Mouse (Mus musculus) midbrain, embryonic 16.5 days (tissue): Measurements from ENCODE around the gene Ccdc170. TPM values are rescaled to one million over a fixed set of nuclear protein-coding genes. Genes with fewer than 3 reads are reported as not detected.

ENCODE experiments used
- ATAC-seq: fragments of 200-750 bp; cut with Nextera tagmentation; 2 replicates; pipeline ENCODE4 v1.8.0; 2017; ENCODE audit warnings: moderate TSS enrichment
- H3K27ac ChIP-seq: fragments of 300-500 bp; sonication (generic); 2 replicates; pipeline ENCODE4 v1.5.1; 2014; ENCODE audit warnings: mild to moderate bottlenecking, low read length, mixed read lengths
- H3K27me3 ChIP-seq: fragments of 300-500 bp; sonication (generic); 2 replicates; pipeline ENCODE4 v1.6.1; 2014; ENCODE audit warnings: low read depth, low read length, mixed read lengths; ENCODE audit not compliant: control insufficient read depth, insufficient read depth
- H3K36me3 ChIP-seq: fragments of 300-500 bp; sonication (generic); 2 replicates; pipeline ENCODE4 v1.6.1; 2014; ENCODE audit warnings: mild to moderate bottlenecking, low read length, moderate library complexity, mixed read lengths; ENCODE audit not compliant: control insufficient read depth, insufficient read depth
- H3K4me1 ChIP-seq: fragments of 300-500 bp; sonication (generic); 2 replicates; pipeline ENCODE4 v1.6.1; 2014; ENCODE audit warnings: mild to moderate bottlenecking, low read length, mixed read lengths; ENCODE audit not compliant: control insufficient read depth, insufficient read depth
- H3K4me2 ChIP-seq: fragments of 300-500 bp; sonication (generic); 2 replicates; pipeline ENCODE4 v1.6.1; 2014; ENCODE audit warnings: mild to moderate bottlenecking, low read length, mixed read lengths
- H3K4me3 ChIP-seq: fragments of 300-500 bp; sonication (generic); 2 replicates; pipeline ENCODE4 v1.5.1; 2014; ENCODE audit warnings: low read depth, mild to moderate bottlenecking, low read length, moderate library complexity, mixed read lengths
- H3K9ac ChIP-seq: fragments of 300-500 bp; sonication (generic); 2 replicates; pipeline ENCODE4 v1.6.1; 2014; ENCODE audit warnings: low read depth, low read length, mixed read lengths
- H3K9me3 ChIP-seq: fragments of 300-500 bp; sonication (generic); replicated peaks from 2 replicates; pipeline ENCODE4 v1.6.1; 2014; ENCODE audit warnings: mild to moderate bottlenecking, low read length, mixed read lengths; ENCODE audit not compliant: control insufficient read depth, poor library complexity, severe bottlenecking
- WGBS: fragments of 180-500 bp; shearing (Covaris S2); extraction: QIAGEN DNeasy Blood & Tissue Kit; methylation state at CpG from one replicate; pipeline ENCODE4 v1.1.7; 2014; 5-methylcytosine and 5-hydroxymethylcytosine counted together
- polyA plus RNA-seq: library from polyadenylated mRNA; unstranded; fragments of >200 nt; fragmentation: Nextera tagmentation; extraction: Ambion mirVana; gene quantifications from 2 replicates; pipeline ENCODE4 v1.2.1, GENCODE M21; 2015

Ccdc170 gene
- polyA plus RNA-seq, 1 experiment from 2014 or later, result 0.54 TPM

DNA sequence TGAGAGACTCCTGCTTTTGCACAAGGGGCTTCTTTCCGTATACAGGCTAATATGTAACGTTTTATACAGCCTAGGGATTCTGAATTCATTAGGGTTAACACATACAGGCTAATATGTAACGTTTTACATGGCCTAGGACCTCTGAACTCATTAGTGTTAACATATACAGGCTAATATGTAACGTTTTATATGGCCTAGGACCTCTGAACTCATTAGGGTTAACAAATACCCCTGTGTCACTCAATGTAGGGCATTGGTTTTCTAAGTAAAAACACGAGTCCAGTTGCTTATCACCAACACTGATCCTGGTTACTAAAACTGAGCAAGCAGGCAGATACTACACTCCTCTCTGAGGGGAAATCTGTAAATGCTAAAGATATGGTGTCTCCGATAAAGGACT is 49.6 kb downstream of the Ccdc170 start:
- no peak overlapping the region for H3K27ac ChIP-seq
- H3K36me3 ChIP-seq, result no peaks in the 10 kb centered on the region
- H3K4me2 ChIP-seq, result no peak overlapping the region
- no peaks in the 10 kb centered on the region for H3K9me3 ChIP-seq
- 72% methylated on average over 6 of the region's 6 CpGs for WGBS
- H3K4me1 ChIP-seq, result no peaks in the 10 kb centered on the region
- H3K4me3 ChIP-seq, result no peak overlapping the region
- no peaks in the 10 kb centered on the region for H3K27me3 ChIP-seq
- H3K9ac ChIP-seq, result no peak overlapping the region
- ATAC-seq, result no peak

DNA sequence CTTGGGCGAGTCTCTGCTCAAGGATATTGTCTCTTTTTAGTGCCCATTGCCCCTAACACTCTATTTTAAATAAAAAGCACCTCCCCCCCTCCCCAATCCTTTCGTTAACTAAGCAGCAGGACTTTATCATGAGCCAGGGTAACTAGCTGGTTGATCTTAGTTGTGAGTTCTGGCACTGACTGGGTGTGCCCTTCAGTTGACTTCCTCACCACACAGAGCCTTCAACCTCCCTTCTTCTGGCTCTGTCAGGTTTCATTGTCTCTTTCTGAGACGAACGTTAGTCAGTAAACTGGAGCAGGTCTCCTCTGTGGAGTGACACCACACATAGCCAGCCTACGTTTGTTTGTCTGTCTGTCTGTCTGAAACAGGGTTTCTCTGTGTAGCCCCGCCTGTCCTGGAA is 50.4 kb downstream of the Ccdc170 start:
- H3K27me3 ChIP-seq, result no peaks in the 10 kb centered on the region
- no peaks in the 10 kb centered on the region for H3K4me1 ChIP-seq
- no peak overlapping the region for H3K4me3 ChIP-seq
- H3K9me3 ChIP-seq, result no peaks in the 10 kb centered on the region
- H3K36me3 ChIP-seq, result no peaks in the 10 kb centered on the region
- H3K4me2 ChIP-seq, result no peak overlapping the region
- no peak overlapping the region for H3K27ac ChIP-seq
- no peak overlapping the region for H3K9ac ChIP-seq
- no peak for ATAC-seq
- WGBS, result 79% methylated on average over 6 of the region's 6 CpGs

DNA sequence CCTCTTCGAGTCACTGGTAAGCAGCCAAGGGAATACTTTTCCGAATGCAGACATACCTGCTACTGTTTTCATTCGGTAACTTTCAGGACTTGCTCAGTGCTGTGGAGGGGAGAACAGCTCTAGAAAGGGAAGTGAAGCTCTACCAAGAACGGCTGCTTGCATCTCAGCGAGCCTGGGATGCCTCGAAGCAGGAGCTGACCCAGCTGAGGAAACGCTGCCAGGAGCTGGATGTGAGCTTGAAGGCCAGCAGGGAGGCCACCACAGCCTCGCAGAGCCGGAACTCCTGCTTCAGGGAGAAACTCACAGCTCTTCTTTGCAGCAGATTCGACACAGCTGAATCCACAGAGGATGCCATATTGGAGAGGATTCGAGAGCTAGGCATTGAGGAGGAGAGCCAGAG is 51.6 kb downstream of the Ccdc170 start:
- H3K36me3 ChIP-seq, result no peaks in the 10 kb centered on the region
- H3K4me3 ChIP-seq, result no peak overlapping the region
- H3K27ac ChIP-seq, result no peak overlapping the region
- no peaks in the 10 kb centered on the region for H3K4me1 ChIP-seq
- no peak overlapping the region for H3K9ac ChIP-seq
- WGBS, result 79% methylated on average over 11 of the region's 11 CpGs
- H3K4me2 ChIP-seq, result no peak overlapping the region
- H3K27me3 ChIP-seq, result no peaks in the 10 kb centered on the region
- ATAC-seq, result no peak
- no peaks in the 10 kb centered on the region for H3K9me3 ChIP-seq

DNA sequence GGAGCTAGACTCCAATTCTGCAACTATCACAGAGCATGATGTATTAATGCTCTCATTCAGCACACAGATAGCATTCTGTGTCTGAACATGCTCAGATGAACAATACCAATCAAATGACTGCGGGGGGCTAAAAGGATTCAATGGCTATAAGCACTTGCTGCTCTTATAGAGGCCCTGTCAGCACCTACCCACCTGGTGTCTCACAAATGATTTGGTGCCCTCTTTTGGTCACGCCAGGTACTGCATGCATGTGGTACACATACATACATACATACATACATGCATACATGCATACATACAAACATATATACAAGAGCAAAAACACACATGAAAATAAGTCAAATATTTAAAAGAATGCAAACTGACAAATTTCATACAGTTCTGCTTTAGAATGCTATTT is 63.2 kb downstream of the Ccdc170 start:
- 98% methylated on average over 2 of the region's 2 CpGs for WGBS

DNA sequence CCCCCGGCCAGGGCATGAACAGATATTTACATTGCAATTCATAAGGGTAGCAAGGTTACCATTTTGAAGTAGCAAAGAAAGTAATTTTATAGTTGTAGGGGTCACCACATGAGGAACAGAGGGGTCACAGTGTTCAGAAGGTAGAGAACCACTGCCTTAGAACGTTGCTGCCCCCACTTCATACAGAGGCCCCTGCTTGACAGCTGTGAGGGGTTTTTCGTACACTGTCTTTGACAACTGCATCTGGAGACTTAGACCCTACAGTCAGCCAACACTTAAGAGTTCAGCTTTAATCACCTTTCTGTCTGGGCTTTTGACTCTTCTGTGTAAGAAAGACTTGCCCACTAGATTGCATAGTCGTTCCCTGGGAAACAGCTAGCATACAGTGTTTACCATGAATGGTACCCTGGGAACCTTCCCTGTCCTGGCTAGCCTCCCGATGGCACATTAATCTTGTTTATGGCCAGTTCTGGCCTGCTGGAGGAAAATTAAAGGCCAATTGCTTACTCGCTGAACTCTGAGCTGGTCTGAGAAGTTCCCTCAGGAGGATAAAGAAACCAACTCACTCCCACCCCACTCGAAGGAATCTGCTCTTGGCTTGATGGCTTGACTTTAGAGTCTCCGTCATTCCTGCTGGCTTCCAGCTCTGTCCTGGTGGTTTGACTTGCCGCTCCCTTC is 71.3 kb downstream of the Ccdc170 start:
- ATAC-seq, result peak; percentile 25; the same call in 1 of the 2 replicates
- H3K9me3 ChIP-seq, result no peaks in the 10 kb centered on the region
- no peak overlapping the region for H3K9ac ChIP-seq
- H3K27me3 ChIP-seq, result no peaks in the 10 kb centered on the region
- H3K4me1 ChIP-seq, result no peaks in the 10 kb centered on the region
- no peak overlapping the region for H3K4me3 ChIP-seq
- H3K27ac ChIP-seq, result no peak overlapping the region
- no peak overlapping the region for H3K4me2 ChIP-seq
- WGBS, result 71% methylated on average over 9 of the region's 9 CpGs
- no peaks in the 10 kb centered on the region for H3K36me3 ChIP-seq

More for the DNA sequence above, 63.2 kb downstream of the Ccdc170 start:
- no peak for ATAC-seq
- Histone ChIP-seq H3K4me2 (no peak overlapping the region), H3K27me3 (no peaks in the 10 kb centered on the region), H3K4me1 (no peaks in the 10 kb centered on the region), H3K36me3 (no peaks in the 10 kb centered on the region), H3K27ac (no peak overlapping the region), H3K9ac (no peak overlapping the region), H3K4me3 (no peak overlapping the region), H3K9me3 (no peaks in the 10 kb centered on the region)

DNA sequence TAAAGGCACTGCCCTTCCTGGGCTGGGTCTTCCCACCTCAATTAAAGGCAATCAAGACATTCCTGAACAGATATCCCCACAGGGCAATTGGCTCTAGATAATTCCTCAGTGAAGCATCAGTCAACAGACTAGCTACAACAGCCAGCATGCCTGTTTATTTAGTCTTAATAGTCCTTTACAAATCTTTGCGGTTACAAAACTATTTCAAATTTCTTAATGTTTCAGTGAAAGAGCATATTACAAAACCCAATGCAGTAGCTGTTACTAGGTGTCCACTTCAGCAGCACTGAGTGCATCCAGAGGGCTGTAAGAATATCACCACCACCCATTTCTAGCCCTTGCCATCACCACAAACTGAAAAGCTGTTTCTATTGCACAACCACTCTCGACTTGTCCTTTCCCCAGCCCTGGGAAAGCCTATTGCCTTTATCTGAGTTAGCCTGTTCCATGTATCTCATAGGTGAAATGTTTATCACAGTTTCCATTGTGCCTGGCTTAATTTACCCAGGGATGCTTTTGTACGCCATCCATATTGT is 74.6 kb downstream of the Ccdc170 start:
- no peak overlapping the region for H3K27ac ChIP-seq
- no peak overlapping the region for H3K4me2 ChIP-seq
- H3K36me3 ChIP-seq, result no peaks in the 10 kb centered on the region
- no peaks in the 10 kb centered on the region for H3K4me1 ChIP-seq
- no peaks in the 10 kb centered on the region for H3K27me3 ChIP-seq
- H3K9me3 ChIP-seq, result no peaks in the 10 kb centered on the region
- ATAC-seq, result no peak
- WGBS, result 93% methylated on average over 3 of the region's 3 CpGs
- H3K9ac ChIP-seq, result no peak overlapping the region
- no peak overlapping the region for H3K4me3 ChIP-seq

DNA sequence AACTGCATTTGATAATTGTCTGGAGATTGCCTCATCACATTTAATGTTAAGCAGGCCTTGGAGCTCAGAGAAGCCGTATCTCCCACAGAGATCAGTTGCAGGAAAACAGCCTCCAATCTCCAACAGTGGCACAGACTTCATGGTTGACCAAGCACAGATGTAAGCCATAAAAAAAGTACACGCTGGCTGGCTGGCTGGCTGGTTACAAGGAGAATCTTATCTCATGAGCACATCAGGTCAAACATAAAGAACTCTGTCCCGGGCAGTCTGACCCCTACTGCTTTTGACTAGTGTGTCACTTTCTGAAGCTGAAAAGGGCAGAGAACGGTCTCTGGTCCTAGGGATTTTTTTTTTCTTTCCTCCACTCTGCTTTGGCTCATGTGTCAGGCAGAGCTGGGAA is 76.8 kb downstream of the Ccdc170 start:
- Histone ChIP-seq H3K4me2 (no peak overlapping the region), H3K9ac (no peak overlapping the region), H3K27me3 (no peaks in the 10 kb centered on the region), H3K4me1 (no peaks in the 10 kb centered on the region), H3K9me3 (no peaks in the 10 kb centered on the region), H3K4me3 (no peak overlapping the region), H3K27ac (no peak overlapping the region), H3K36me3 (no peaks in the 10 kb centered on the region)
- no peak for ATAC-seq
- WGBS, result 34% methylated on average over 4 of the region's 4 CpGs

DNA sequence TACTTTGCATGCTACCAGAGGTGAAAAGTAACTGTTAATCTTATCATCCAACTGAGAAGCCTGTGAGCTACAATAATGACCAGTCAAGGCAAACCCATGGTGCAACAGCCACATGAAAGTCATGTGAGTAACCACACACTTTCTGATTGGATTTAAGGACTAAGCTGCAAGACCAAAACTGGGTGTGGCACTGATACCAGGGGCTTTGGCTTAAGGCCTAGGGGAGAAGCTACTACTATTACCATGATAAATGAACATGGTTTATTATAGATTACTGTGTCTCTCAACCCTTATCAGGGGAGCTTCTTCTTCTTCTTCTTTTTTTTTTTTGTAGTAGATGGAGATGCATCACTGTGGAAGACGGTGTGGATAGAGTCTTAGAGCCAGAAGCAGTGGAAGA is 82.8 kb downstream of the Ccdc170 start:
- WGBS, result 90% methylated on average over 1 of the region's 1 CpGs
- no peak for ATAC-seq
- Histone ChIP-seq H3K27me3 (no peaks in the 10 kb centered on the region), H3K4me2 (no peak overlapping the region), H3K4me1 (no peaks in the 10 kb centered on the region), H3K36me3 (no peaks in the 10 kb centered on the region), H3K4me3 (no peak overlapping the region), H3K9ac (no peak overlapping the region), H3K27ac (no peak overlapping the region), H3K9me3 (no peaks in the 10 kb centered on the region)

DNA sequence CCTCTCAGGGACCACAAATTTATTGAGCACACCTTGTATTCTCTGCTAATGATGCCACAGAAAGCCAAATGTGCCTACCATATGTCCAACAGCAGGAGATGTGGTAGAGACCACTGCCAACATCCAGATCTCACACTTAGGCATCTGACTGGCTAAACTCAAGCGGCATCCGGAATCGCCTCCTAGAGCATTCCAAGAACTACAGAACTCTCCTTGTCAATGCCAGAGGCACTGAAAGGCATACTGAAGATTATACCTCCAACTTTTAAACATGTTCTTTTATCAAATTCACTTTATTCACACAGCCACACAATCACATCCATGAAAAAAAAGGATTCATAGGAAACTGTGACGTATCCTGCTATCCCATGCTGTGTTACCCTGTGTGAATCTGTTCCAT is 88.5 kb downstream of the Ccdc170 start:
- H3K27me3 ChIP-seq, result no peaks in the 10 kb centered on the region
- no peak overlapping the region for H3K9ac ChIP-seq
- H3K27ac ChIP-seq, result no peak overlapping the region
- WGBS, result 91% methylated on average over 4 of the region's 4 CpGs
- ATAC-seq, result no peak
- H3K4me3 ChIP-seq, result no peak overlapping the region
- H3K36me3 ChIP-seq, result no peaks in the 10 kb centered on the region
- no peaks in the 10 kb centered on the region for H3K4me1 ChIP-seq
- H3K4me2 ChIP-seq, result no peak overlapping the region
- H3K9me3 ChIP-seq, result no peaks in the 10 kb centered on the region
